8 mouse cellular contexts compared by ENCODE assay signal in the genomic region with DNA sequence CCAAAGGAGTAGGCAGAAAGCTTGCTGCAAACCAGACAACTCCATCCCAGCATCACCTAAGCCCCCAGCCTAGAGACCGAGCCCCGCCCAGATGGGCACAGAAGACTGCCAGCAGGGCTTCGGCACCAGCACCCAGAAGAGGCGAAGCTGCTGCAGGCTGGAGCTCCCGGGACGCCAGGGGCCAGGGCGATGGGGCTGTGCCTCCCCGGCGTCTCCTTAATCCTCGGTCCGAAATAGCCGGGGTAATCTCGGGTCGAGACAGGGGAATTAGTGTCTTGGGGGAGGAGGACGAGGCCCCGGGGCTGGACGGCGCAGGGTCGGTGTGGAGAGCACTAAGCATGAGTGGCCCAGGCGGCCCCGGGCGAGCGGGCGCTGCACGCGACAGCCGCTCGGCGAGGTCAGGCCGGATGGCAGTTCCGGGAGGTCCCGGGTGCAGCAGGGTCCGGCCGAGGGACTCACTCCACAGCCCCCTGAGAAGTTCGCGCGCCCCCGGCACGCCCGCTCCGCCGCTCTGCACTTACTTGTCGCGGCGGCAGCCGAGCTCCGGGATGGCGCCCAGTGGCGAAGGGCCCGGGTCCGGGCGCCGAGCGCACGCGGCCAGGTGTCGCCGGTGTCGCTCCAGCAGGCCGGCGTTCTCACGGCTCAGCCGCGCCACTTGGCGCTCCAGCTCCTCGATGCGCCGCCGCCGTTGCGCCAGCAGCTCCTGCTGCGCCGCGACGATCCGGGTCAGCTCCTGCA. TPM values are rescaled to one million over a fixed set of nuclear protein-coding genes. Genes with fewer than 3 reads are reported as not detected.
DNase-seq lines count a peak whose midpoint lies in the region; TF ChIP-seq lines count a peak whose summit lies in the region.

No protein-coding gene starts in this region.

- TF ChIP-seq POLR2A in spleen, adult 2 months (IDR thresholded peaks at IDR 0.05; ENCODE audit: low read depth, low read length): no peak
- no peak for TF ChIP-seq POLR2A in brain, embryonic 14.5 days (IDR thresholded peaks at IDR 0.05; ENCODE audit: borderline replicate concordance, extremely low read depth, insufficient read depth, insufficient read length, poor library complexity, severe bottlenecking)

- H3K27me3 ChIP-seq in spleen, adult 2 months (ENCODE audit: control insufficient read depth, insufficient read depth, low read length): peaks cover 15% of the 10 kb centered on the region

- H3K4me1 ChIP-seq in spleen, adult 2 months (ENCODE audit: control insufficient read depth, insufficient read depth, insufficient read length): peaks cover 9% of the 10 kb centered on the region

- TF ChIP-seq CTCF in spleen, adult 2 months (IDR thresholded peaks at IDR 0.05; ENCODE audit: extremely low read depth, insufficient read depth, insufficient read length, insufficient replicate concordance): no peak
- TF ChIP-seq CTCF in brain, embryonic 14.5 days (IDR thresholded peaks at IDR 0.05; ENCODE audit: borderline replicate concordance, extremely low read depth, insufficient read depth, insufficient read length): no peak

- WGBS in spleen, adult 2 months: 2% methylated on average over 74 of the region's 76 CpGs

- DNase-seq in spleen, adult 2 months (ENCODE audit: low read depth in 1 of 2, low spot score in 2 of 2): no peak
- DNase-seq in spleen, postnatal 36 days (ENCODE audit: low spot score in 2 of 2): no peak
- DNase-seq in brain, embryonic 14.5 days (ENCODE audit: low read depth): peak; percentile 48
- DNase-seq in gastrocnemius, postnatal 10 days: peak; percentile 30
- peak; percentile 48 for DNase-seq in kidney, postnatal 14 days
- DNase-seq in lung, postnatal 36 days: peak; percentile 15
- peak; percentile 55 for DNase-seq in right cerebral cortex, postnatal 25 days
- no peak for DNase-seq in c-Kit-positive CD71-positive TER-119-positive erythroid progenitor cells, embryonic 14.5 days (ENCODE audit: low spot score)

- no peak overlapping the region for H3K27ac ChIP-seq in spleen, adult 2 months (ENCODE audit: insufficient read depth, low read length)

- no peaks in the 10 kb centered on the region for H3K36me3 ChIP-seq in spleen, adult 2 months (ENCODE audit: control insufficient read depth, insufficient read depth, low read length)

- peak overlapping the region; percentile 52; the same call in 1 of the 2 replicates for H3K4me3 ChIP-seq in spleen, adult 2 months (ENCODE audit: extremely low read depth, insufficient read depth, insufficient read length)

RNA-seq across cellular contexts. Expression of gene Iqsec1, which starts 0.8 kb away (rescaled TPM):
- 230 and 427 TPM in 2 replicates for polyA plus RNA-seq in spleen, adult 2 months (2012; rRNA removed)
- polyA plus RNA-seq in brain, embryonic 14.5 days (2012; rRNA removed): 55.5 and 91.1 TPM in 2 replicates
- 10 to 100 TPM; 58.8 to 71.1 TPM for total RNA-seq in gastrocnemius, postnatal 10 days (2021)

Comparison
In these comparisons a context has a peak if more than half of its experiments do, and no peak if none do; other contexts are left out.
1. DNase-seq: peak in brain, embryonic 14.5 days (single experiment), gastrocnemius, postnatal 10 days (single experiment), kidney, postnatal 14 days (single experiment), lung, postnatal 36 days (single experiment) and right cerebral cortex, postnatal 25 days (single experiment); none in spleen, adult 2 months (0 of 2), spleen, postnatal 36 days (0 of 2) and c-Kit-positive CD71-positive TER-119-positive erythroid progenitor cells, embryonic 14.5 days (single experiment).